Mouse (Mus musculus): ENCODE data around the gene Rerg.

DNA sequence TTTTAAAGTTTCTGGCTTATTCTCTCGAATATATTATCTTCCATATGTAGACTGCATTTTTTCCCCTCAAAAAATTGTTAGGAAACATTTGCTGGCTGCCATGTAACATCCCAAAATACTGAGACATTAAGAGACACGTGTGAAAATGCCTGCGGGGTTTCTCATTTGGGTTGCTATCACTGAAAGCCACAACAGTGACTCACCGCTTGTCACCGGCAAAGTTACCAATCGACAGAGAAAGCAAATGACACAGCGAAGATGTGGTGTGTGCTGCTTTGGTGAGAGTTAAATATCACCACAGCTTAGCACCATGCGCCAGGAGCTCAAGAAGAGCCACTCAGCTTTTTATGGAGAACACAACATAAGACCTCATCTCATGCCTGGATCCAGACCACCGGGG, 44.9 kb downstream of the Rerg start:
- TF ChIP-seq CTCF (IDR thresholded peaks at IDR 0.05; ENCODE audit: low read depth) (no peak), EP300 (optimal IDR thresholded peaks at IDR 0.05) (no peak)

Measured in stomach, postnatal 0 days (tissue).